Mouse (Mus musculus): Measurements from ENCODE around the gene Tmem45a2. TPM values are rescaled to one million over a fixed set of nuclear protein-coding genes. Genes with fewer than 3 reads are reported as not detected.

The Tmem45a2 gene
- polyA plus RNA-seq (2015; fragmentation: Nextera tagmentation; extraction: Ambion mirVana), result 0.06 TPM in 1 of 2 replicates, not detected in the other

DNA sequence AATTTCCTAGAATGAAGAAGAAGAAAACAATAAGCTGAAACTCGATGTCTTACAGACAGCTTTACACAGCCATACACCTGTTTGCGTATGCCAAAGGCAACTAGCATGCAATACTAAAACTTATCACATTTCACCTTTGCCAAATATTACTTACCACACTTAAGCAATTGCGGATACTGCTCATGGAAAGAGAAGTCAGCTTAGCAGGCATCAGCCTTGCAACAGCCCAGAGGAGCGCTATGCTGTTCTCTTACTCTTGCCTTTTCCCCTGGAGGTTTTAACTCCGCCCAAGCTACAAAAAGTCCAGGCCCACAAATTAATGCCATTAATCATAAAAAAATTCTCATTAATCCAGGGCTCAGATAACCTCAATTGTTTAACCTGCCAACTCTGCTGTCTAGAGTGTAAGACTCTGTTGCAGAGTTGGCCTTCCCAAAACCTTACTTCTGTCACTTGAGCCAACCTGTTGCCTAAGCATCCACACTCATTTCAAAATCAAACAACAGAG is at the start of gene Tmem45a2:
Tmem45a2 (minus strand) TSS at position 241 of the 508 bp plus-strand sequence.
- H3K27ac ChIP-seq (ENCODE audit: low read length), result no peak within 1 kb of the TSS
- no peak for ATAC-seq (ENCODE audit: low read depth)
- no peak within 1 kb of the TSS for H3K4me2 ChIP-seq (ENCODE audit: low read depth, low read length)
- no peaks in the 10 kb centered on the region for H3K36me3 ChIP-seq (ENCODE audit: control insufficient read depth, insufficient read depth, low read length)
- 90% methylated on average over 5 of the region's 5 CpGs for WGBS
- H3K4me3 ChIP-seq (ENCODE audit: low read length), result no peak within 1 kb of the TSS
- H3K4me1 ChIP-seq (replicated peaks; ENCODE audit: control insufficient read depth, insufficient read depth, low read length), result no peaks in the 10 kb centered on the region
- H3K9me3 ChIP-seq (ENCODE audit: control insufficient read depth, low read length), result no peaks in the 10 kb centered on the region
- H3K27me3 ChIP-seq (ENCODE audit: control insufficient read depth, insufficient read depth, low read depth, low read length), result no peaks in the 10 kb centered on the region
- H3K9ac ChIP-seq (ENCODE audit: low read length), result no peak within 1 kb of the TSS

DNA sequence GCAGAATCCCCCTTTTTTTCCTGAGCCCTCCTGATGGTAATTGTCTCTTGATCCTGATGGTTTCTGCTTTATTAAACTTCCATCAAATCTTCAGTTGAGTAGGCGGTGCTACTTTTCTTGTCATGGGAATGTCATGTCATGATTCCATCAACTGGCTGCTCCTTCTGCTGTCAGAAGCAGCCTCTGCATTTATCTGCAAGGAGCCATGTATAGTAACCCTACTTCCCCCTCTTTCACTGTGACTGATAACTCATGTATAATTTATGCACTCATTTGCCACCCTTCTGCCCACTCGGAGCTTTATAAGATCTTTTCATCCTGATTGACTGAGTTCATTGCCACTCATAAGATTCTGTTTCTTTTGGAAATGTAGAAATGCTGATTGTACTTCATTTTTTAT is 46.4 kb upstream of the Tmem45a2 start:
- 87% methylated on average over 2 of the region's 2 CpGs for WGBS

DNA sequence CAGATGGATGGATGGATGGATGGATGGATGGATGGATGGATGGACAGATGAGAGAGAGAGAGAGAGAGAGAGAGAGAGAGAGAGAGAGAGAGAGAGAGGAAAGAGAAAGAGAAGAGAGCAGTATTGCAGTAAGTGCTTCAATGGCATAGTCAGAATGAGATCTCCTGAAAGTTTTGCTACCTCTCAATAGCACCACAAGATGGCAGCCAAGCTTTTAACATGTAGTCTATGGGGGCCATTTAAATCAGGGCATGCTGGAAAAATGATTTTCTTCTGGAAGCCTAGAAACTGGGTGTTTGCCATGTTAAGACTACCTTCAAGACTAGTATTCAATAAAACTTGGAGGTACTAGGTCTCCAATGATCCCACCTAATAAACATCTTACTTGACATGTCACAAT is 44.9 kb upstream of the Tmem45a2 start:
- Histone ChIP-seq H3K9ac (ENCODE audit: low read length) (no peak overlapping the region), H3K27me3 (ENCODE audit: control insufficient read depth, insufficient read depth, low read depth, low read length) (no peaks in the 10 kb centered on the region), H3K9me3 (ENCODE audit: control insufficient read depth, low read length) (no peaks in the 10 kb centered on the region), H3K4me2 (ENCODE audit: low read depth, low read length) (no peak overlapping the region), H3K27ac (ENCODE audit: low read length) (no peak overlapping the region), H3K4me3 (ENCODE audit: low read length) (no peak overlapping the region), H3K4me1 (replicated peaks; ENCODE audit: control insufficient read depth, insufficient read depth, low read length) (0 out of 2 replicates have a peak, but pooled peaks cover 4% of the 10 kb centered on the region), H3K36me3 (ENCODE audit: control insufficient read depth, insufficient read depth, low read length) (no peaks in the 10 kb centered on the region)
- no peak for ATAC-seq (ENCODE audit: low read depth)

More for the DNA sequence above, 46.4 kb upstream of the Tmem45a2 start:
- Histone ChIP-seq H3K4me1 (replicated peaks; ENCODE audit: control insufficient read depth, insufficient read depth, low read length) (peaks cover 5% of the 10 kb centered on the region), H3K27me3 (ENCODE audit: control insufficient read depth, insufficient read depth, low read depth, low read length) (no peaks in the 10 kb centered on the region), H3K4me2 (ENCODE audit: low read depth, low read length) (no peak overlapping the region), H3K27ac (ENCODE audit: low read length) (no peak overlapping the region), H3K36me3 (ENCODE audit: control insufficient read depth, insufficient read depth, low read length) (no peaks in the 10 kb centered on the region), H3K4me3 (ENCODE audit: low read length) (no peak overlapping the region), H3K9me3 (ENCODE audit: control insufficient read depth, low read length) (no peaks in the 10 kb centered on the region), H3K9ac (ENCODE audit: low read length) (no peak overlapping the region)
- ATAC-seq (ENCODE audit: low read depth), result no peak

DNA sequence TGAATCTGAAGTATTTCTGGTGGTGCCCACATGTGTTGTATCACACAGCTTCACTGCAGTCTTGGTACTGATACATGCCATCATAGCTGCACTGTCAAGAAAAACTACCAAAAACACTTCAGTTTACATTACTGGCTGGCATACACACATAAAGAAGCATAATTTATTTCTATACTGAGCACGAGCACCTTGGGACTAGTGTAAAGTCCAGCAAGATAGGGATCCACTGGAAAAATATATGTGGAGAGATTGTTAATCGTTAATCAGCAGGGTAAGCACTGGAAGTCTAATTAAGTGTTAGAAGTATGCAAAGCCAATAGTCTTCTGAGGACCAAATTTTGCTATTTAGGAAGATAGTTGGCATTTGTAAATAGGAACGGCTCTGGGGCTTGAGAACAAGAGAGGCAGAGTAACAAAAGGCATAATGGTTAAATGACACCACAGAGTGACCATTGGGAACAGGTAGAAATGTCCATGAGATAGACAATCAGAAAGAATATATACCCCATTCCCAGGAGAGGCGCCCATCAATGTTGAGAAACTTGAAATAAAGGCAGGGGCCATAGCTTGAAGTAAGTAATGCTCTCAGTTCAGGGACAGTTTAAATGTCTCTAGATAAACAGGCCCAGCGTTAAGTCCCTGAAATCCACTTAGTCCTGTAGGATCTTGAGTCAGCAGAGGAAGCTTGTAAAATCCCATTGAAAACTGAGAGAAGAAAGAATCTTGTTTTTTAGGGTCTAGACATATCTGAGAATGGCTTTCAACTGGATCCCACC is 35.2 kb upstream of the Tmem45a2 start:
- ATAC-seq (ENCODE audit: low read depth), result no peak
- H3K9me3 ChIP-seq (ENCODE audit: control insufficient read depth, low read length), result no peaks in the 10 kb centered on the region

DNA sequence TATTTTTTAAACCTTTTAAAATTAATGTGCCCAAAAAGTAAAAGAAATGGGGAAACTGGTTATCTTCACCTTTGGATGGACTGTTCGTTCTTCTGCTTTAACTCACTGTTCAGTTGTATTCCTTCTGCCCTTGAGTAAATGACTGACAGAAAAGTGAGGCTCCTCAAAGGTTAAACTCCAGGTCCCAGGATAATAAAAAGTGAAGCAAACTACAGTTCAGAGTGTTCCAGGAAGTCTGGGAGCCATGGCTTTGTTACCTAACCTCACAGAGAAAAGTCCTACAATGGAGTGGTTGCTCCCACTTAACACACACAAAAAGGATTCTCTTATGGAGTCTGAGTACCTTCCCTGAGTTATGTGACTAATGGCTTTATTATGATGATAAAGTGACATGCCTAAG is 30.0 kb upstream of the Tmem45a2 start:
- H3K9me3 ChIP-seq (ENCODE audit: control insufficient read depth, low read length), result no peaks in the 10 kb centered on the region
- ATAC-seq (ENCODE audit: low read depth), result no peak
- WGBS, result 80% methylated on average over 1 of the region's 1 CpGs
- H3K36me3 ChIP-seq (ENCODE audit: control insufficient read depth, insufficient read depth, low read length), result no peaks in the 10 kb centered on the region
- no peak overlapping the region for H3K4me2 ChIP-seq (ENCODE audit: low read depth, low read length)
- H3K4me3 ChIP-seq (ENCODE audit: low read length), result no peak overlapping the region
- no peaks in the 10 kb centered on the region for H3K27me3 ChIP-seq (ENCODE audit: control insufficient read depth, insufficient read depth, low read depth, low read length)
- no peak overlapping the region for H3K9ac ChIP-seq (ENCODE audit: low read length)
- no peak overlapping the region for H3K27ac ChIP-seq (ENCODE audit: low read length)
- H3K4me1 ChIP-seq (replicated peaks; ENCODE audit: control insufficient read depth, insufficient read depth, low read length), result peaks cover 3% of the 10 kb centered on the region; the same call in 1 of the 2 replicates

More for the DNA sequence above, 35.2 kb upstream of the Tmem45a2 start:
- Histone ChIP-seq H3K27me3 (ENCODE audit: control insufficient read depth, insufficient read depth, low read depth, low read length) (no peaks in the 10 kb centered on the region), H3K4me2 (ENCODE audit: low read depth, low read length) (no peak overlapping the region), H3K4me1 (replicated peaks; ENCODE audit: control insufficient read depth, insufficient read depth, low read length) (no peaks in the 10 kb centered on the region), H3K36me3 (ENCODE audit: control insufficient read depth, insufficient read depth, low read length) (no peaks in the 10 kb centered on the region), H3K27ac (ENCODE audit: low read length) (no peak overlapping the region), H3K9ac (ENCODE audit: low read length) (no peak overlapping the region), H3K4me3 (ENCODE audit: low read length) (no peak overlapping the region)
- WGBS, result 61% methylated on average over 5 of the region's 5 CpGs

DNA sequence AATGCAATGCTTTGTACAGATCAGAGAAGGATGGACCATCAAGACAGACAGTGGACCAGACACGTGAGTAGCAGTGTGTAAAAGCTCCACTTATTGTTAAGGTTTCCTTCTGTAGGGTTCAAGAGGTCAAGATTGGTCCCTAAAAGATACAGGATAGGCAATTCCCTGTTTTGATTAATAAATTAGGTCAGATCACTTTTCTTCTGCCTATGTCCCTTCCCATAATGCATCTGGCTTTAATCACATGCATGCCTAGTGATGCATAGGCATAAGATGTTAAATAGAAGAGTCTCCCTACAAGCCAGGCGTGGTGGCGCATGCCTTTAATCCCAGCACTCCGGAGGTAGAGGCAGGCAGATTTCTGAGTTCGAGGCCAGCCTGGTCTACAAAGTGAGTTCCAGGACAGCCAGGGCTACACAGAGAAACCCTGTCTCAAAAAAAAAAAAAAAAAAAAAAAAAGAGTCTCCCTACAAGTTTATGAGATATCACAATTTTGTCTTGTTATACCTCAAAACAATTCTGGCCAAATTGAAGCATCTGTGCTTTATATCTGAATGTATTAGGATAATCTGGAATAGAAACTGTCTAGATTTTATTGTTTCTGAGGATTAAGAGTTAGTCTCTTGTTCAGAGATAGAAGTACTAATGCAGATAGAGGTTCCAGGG is 28.5 kb upstream of the Tmem45a2 start:
- no peaks in the 10 kb centered on the region for H3K36me3 ChIP-seq (ENCODE audit: control insufficient read depth, insufficient read depth, low read length)
- no peaks in the 10 kb centered on the region for H3K9me3 ChIP-seq (ENCODE audit: control insufficient read depth, low read length)
- WGBS, result 69% methylated on average over 5 of the region's 5 CpGs
- H3K27ac ChIP-seq (ENCODE audit: low read length), result no peak overlapping the region
- H3K9ac ChIP-seq (ENCODE audit: low read length), result no peak overlapping the region
- H3K4me1 ChIP-seq (replicated peaks; ENCODE audit: control insufficient read depth, insufficient read depth, low read length), result peaks cover 3% of the 10 kb centered on the region; the same call in 1 of the 2 replicates
- no peaks in the 10 kb centered on the region for H3K27me3 ChIP-seq (ENCODE audit: control insufficient read depth, insufficient read depth, low read depth, low read length)
- no peak overlapping the region for H3K4me2 ChIP-seq (ENCODE audit: low read depth, low read length)
- no peak overlapping the region for H3K4me3 ChIP-seq (ENCODE audit: low read length)
- ATAC-seq (ENCODE audit: low read depth), result no peak

DNA sequence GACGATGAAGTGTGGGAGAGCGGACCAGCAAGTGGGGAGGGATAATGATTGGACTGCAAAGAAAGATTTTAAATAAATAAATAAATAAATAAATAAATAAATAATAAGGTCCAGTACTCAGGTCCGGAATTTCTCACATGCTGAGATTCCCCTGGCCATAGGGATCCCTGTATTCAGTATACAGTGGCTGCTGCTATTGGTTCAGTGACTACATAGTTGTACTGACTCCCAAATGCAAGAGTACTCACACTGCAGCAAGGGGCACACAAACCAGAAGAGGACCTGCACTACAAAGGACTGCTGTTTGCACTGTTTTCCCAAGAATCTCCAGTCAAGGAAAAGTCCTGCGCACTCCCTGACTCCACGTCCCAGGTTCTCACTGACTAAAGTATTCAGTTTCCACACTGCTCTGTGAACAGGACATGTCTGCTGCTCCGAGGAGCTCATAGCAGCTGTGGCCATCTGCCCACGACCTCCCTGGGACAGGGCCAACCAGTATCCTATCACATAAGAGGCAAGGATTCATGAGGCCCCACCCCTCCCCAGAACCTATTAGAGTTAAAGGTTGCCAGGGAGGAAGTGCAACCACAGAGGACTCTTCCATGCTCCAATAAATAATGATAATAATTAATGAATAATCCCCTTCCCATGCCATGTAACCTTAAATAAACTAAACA is 27.4 kb upstream of the Tmem45a2 start:
- H3K4me3 ChIP-seq (ENCODE audit: low read length), result no peak overlapping the region
- no peak overlapping the region for H3K27ac ChIP-seq (ENCODE audit: low read length)
- no peak overlapping the region for H3K4me2 ChIP-seq (ENCODE audit: low read depth, low read length)
- WGBS, result 45% methylated on average over 7 of the region's 7 CpGs
- H3K4me1 ChIP-seq (replicated peaks; ENCODE audit: control insufficient read depth, insufficient read depth, low read length), result peaks cover 3% of the 10 kb centered on the region; the same call in 1 of the 2 replicates
- no peak overlapping the region for H3K9ac ChIP-seq (ENCODE audit: low read length)
- no peak for ATAC-seq (ENCODE audit: low read depth)
- H3K9me3 ChIP-seq (ENCODE audit: control insufficient read depth, low read length), result no peaks in the 10 kb centered on the region
- H3K27me3 ChIP-seq (ENCODE audit: control insufficient read depth, insufficient read depth, low read depth, low read length), result no peaks in the 10 kb centered on the region
- H3K36me3 ChIP-seq (ENCODE audit: control insufficient read depth, insufficient read depth, low read length), result no peaks in the 10 kb centered on the region

DNA sequence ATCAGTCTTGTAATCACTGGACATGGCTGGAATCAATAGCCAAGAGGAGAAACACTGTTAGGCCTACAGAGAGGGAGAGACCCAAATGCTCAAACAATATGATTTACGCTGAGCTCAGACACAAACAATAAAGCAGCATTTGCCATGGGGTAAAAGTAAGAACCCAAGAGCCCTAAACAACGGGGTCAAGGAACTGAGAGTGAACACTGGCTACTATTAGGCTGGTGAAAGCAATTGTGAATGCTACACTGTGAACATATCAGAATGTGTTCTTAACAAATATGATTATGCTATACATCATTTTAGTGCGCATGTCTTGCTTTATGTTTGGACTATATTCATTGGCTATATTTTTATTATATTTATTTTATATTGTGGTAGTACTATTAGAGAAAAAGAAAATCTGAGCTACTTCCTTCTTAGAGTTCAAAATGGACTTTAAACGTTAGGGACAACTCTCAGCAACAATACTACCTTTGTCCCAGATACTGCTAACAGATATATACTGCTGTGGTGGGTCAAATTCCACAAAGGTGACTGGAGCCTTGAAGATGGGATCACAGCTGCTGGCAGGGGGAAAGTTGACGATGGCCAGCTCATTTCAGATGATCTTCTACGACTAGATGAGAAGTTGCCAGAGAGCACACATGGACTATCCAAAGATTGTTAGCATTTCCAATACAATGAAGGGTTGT is 21.9 kb upstream of the Tmem45a2 start:
- no peaks in the 10 kb centered on the region for H3K27me3 ChIP-seq (ENCODE audit: control insufficient read depth, insufficient read depth, low read depth, low read length)
- no peak for ATAC-seq (ENCODE audit: low read depth)
- 55% methylated on average over 6 of the region's 6 CpGs for WGBS

More for the DNA sequence above, 21.9 kb upstream of the Tmem45a2 start:
- Histone ChIP-seq H3K27ac (ENCODE audit: low read length) (no peak overlapping the region), H3K9me3 (ENCODE audit: control insufficient read depth, low read length) (no peaks in the 10 kb centered on the region), H3K4me1 (replicated peaks; ENCODE audit: control insufficient read depth, insufficient read depth, low read length) (no peaks in the 10 kb centered on the region), H3K4me3 (ENCODE audit: low read length) (no peak overlapping the region), H3K9ac (ENCODE audit: low read length) (no peak overlapping the region), H3K36me3 (ENCODE audit: control insufficient read depth, insufficient read depth, low read length) (no peaks in the 10 kb centered on the region), H3K4me2 (ENCODE audit: low read depth, low read length) (no peak overlapping the region)

All from lung, embryonic 16.5 days (tissue).